Mouse (Mus musculus): Measurements from ENCODE around the gene Tldc2.

GRCm38 (mm10) chr2:157102256-157102655, 15.4 kb downstream of the Tldc2 start:
- TF ChIP-seq POLR2A (IDR thresholded peaks at IDR 0.05; ENCODE audit: low read depth, low read length) = no peak
- TF ChIP-seq CTCF (IDR thresholded peaks at IDR 0.05; ENCODE audit: borderline replicate concordance, insufficient read depth, low read length) = no peak
